Mouse (Mus musculus) MEL (cell line): ENCODE data around the gene Cmc1. TPM values are rescaled to one million over a fixed set of nuclear protein-coding genes. Genes with fewer than 3 reads are reported as not detected.

Experiments
- DNase-seq: peaks from one replicate; pipeline ENCODE4 v3.0.0; 2011; ENCODE audit warnings: low read depth, low spot score
- H3K27ac ChIP-seq: 2 replicates; pipeline ENCODE4 v1.5.1; 2012; ENCODE audit warnings: low read depth, mild to moderate bottlenecking, control low read depth, low read length, moderate library complexity; ENCODE audit not compliant: control insufficient read depth
- H3K27me3 ChIP-seq, 2 experiments: fragments of 150-350 bp in 1 of 2; sonication (generic) in 1 of 2; 2 replicates each; pipeline ENCODE4 v1.6.1; 2012; ENCODE audit warnings: low read length in 2 of 2, mild to moderate bottlenecking in 2 of 2, improper control_type of control experiment in 1 of 2, moderate library complexity in 1 of 2; ENCODE audit not compliant: insufficient read depth in 2 of 2, control insufficient read depth in 1 of 2
- H3K36me3 ChIP-seq, 2 experiments: 2 replicates each; pipeline ENCODE4 v1.6.1; 2012 to 2014; ENCODE audit warnings: low read length in 2 of 2, improper control_type of control experiment in 1 of 2, inconsistent platforms in 1 of 2, mild to moderate bottlenecking in 1 of 2; ENCODE audit not compliant: insufficient read depth in 2 of 2, control insufficient read depth in 1 of 2
- H3K4me1 ChIP-seq, 2 experiments: fragments of 150-350 bp in 1 of 2; sonication (generic) in 1 of 2; 2 replicates each; pipeline ENCODE4 v1.6.1; 2012; ENCODE audit warnings: low read length in 2 of 2, improper control_type of control experiment in 1 of 2, mild to moderate bottlenecking in 1 of 2; ENCODE audit not compliant: insufficient read depth in 2 of 2, control insufficient read depth in 1 of 2
- H3K4me3 ChIP-seq, 2 experiments: fragments of 150-350 bp in 1 of 2; sonication (generic) in 1 of 2; 2 replicates each; pipeline ENCODE4 v1.5.1; 2012; ENCODE audit warnings: low read depth in 2 of 2, low read length in 2 of 2, mild to moderate bottlenecking in 2 of 2, moderate library complexity in 2 of 2, control low read depth in 1 of 2, improper control_type of control experiment in 1 of 2; ENCODE audit not compliant: control insufficient read depth in 1 of 2, insufficient read depth in 1 of 2
- H3K79me2 ChIP-seq: 2 replicates; pipeline ENCODE4 v1.6.1; 2012; ENCODE audit warnings: mild to moderate bottlenecking, low read length, moderate library complexity; ENCODE audit not compliant: control insufficient read depth, poor library complexity, insufficient read depth
- H3K9ac ChIP-seq: 2 replicates; pipeline ENCODE4 v1.6.1; 2012; ENCODE audit warnings: low read depth, mild to moderate bottlenecking, control low read depth, low read length, moderate library complexity; ENCODE audit not compliant: control insufficient read depth, poor library complexity, severe bottlenecking
- H3K9me3 ChIP-seq: fragments of 150-350 bp; sonication (generic); replicated peaks from 2 replicates; pipeline ENCODE4 v1.6.1; 2012; ENCODE audit warnings: mild to moderate bottlenecking, low read length, improper control_type of control experiment, moderate library complexity; ENCODE audit not compliant: insufficient read depth
- BHLHE40 ChIP-seq: IDR thresholded peaks from 2 replicates; pipeline ENCODE4 v1.6.1; 2012; ENCODE audit warnings: low read depth, mild to moderate bottlenecking, inconsistent platforms, low read length, improper control_type of control experiment, borderline replicate concordance
- CTCF ChIP-seq, 3 experiments: IDR thresholded peaks in 2 of 3; conservative IDR thresholded peaks in 1 of 3; 2 replicates each; pipeline ENCODE4 v1.5.1; 2011 to 2012; ENCODE audit warnings: low read length in 3 of 3, low read depth in 2 of 3, mild to moderate bottlenecking in 2 of 3, improper control_type of control experiment in 1 of 3, inconsistent platforms in 1 of 3, mixed read lengths in 1 of 3, moderate library complexity in 1 of 3; ENCODE audit not compliant: control insufficient read depth in 1 of 3, insufficient read depth in 1 of 3, poor library complexity in 1 of 3, severe bottlenecking in 1 of 3
- E2F4 ChIP-seq: IDR thresholded peaks from 2 replicates; pipeline ENCODE4 v1.6.1; 2011; ENCODE audit warnings: low read depth, low read length, improper control_type of control experiment, borderline replicate concordance
- ELF1 ChIP-seq: IDR thresholded peaks from 2 replicates; pipeline ENCODE4 v1.6.1; 2014; ENCODE audit warnings: low read depth, mild to moderate bottlenecking, inconsistent platforms, low read length, improper control_type of control experiment, moderate library complexity
- EP300 ChIP-seq, 2 experiments: IDR thresholded peaks; 2 replicates each; pipeline ENCODE4 v1.6.1; 2011; ENCODE audit warnings: improper control_type of control experiment in 2 of 2, low read length in 2 of 2, low read depth in 1 of 2, mild to moderate bottlenecking in 1 of 2
- ETS1 ChIP-seq: IDR thresholded peaks from 2 replicates; pipeline ENCODE4 v1.6.1; 2012; ENCODE audit warnings: low read depth, mild to moderate bottlenecking, inconsistent platforms, low read length, improper control_type of control experiment, moderate library complexity
- GATA1 ChIP-seq: IDR thresholded peaks from 2 replicates; pipeline ENCODE4 v1.6.1; 2011; ENCODE audit warnings: low read depth, low read length, improper control_type of control experiment
- KAT2A ChIP-seq: conservative IDR thresholded peaks from 2 replicates; pipeline ENCODE4 v1.6.1; 2012; ENCODE audit warnings: low read depth, low read length, improper control_type of control experiment, inconsistent platforms
- MYB ChIP-seq: IDR thresholded peaks from 2 replicates; pipeline ENCODE4 v1.6.1; 2011; ENCODE audit warnings: mild to moderate bottlenecking, low read depth, low read length, improper control_type of control experiment
- MYC ChIP-seq: IDR thresholded peaks from 2 replicates; pipeline ENCODE4 v1.6.1; 2011; ENCODE audit warnings: low read depth, mild to moderate bottlenecking, low read length, improper control_type of control experiment, moderate library complexity
- POLR2AphosphoS5 ChIP-seq: IDR thresholded peaks from 2 replicates; pipeline ENCODE4 v1.6.1; 2012; ENCODE audit warnings: low read depth, borderline replicate concordance, mild to moderate bottlenecking, inconsistent platforms, low read length, moderate library complexity, mixed read lengths
- RAD21 ChIP-seq: IDR thresholded peaks from 2 replicates; pipeline ENCODE4 v1.6.1; 2011; ENCODE audit warnings: mild to moderate bottlenecking, low read depth, low read length, improper control_type of control experiment
- SMC3 ChIP-seq: IDR thresholded peaks from 2 replicates; pipeline ENCODE4 v1.6.1; 2011; ENCODE audit warnings: low read depth, low read length, improper control_type of control experiment
- ZC3H11A ChIP-seq: IDR thresholded peaks from 2 replicates; pipeline ENCODE4 v1.6.1; 2012; ENCODE audit warnings: low read depth, mild to moderate bottlenecking, inconsistent platforms, low read length, improper control_type of control experiment
- ZKSCAN1 ChIP-seq: IDR thresholded peaks from 2 replicates; pipeline ENCODE4 v1.6.1; 2012; ENCODE audit warnings: low read depth, mild to moderate bottlenecking, inconsistent platforms, low read length, improper control_type of control experiment, moderate library complexity
- polyA plus RNA-seq, 2 experiments: library from polyadenylated mRNA; stranded (reverse) in 1 of 2; unstranded in 1 of 2; fragments of >175 nt in 1 of 2; fragments of >200 nt in 1 of 2; gene quantifications; 2 replicates each; pipeline versions ENCODE4 v1.2.1 to v1.2.4; 2012; ENCODE audit warnings: low replicate concordance in 2 of 2, low read depth in 1 of 2; ENCODE audit not compliant: insufficient read length in 2 of 2, insufficient read depth in 1 of 2, missing spikeins in 1 of 2
- total RNA-seq: library from RNA; depleted of rRNA; stranded (reverse); fragments of 300-350 nt; gene quantifications from 2 replicates; pipeline ENCODE4 v1.2.3, GENCODE M21; 2012

Gene Cmc1
- total and polyA plus RNA-seq, 3 experiments = 35.9 to 36.0 TPM; not detected in 1

GRCm38 (mm10) chr9:118053286-118053685 lies 96.7 kb downstream of the Cmc1 start:
- Histone ChIP-seq H3K27me3 (no peaks in the 10 kb centered on the region), H3K4me1 (peaks cover 0 to 2% of the 10 kb centered on the region in 2 experiments; a peak in 2 of 4 replicates), H3K9me3 (no peaks in the 10 kb centered on the region), H3K4me3 (no peak overlapping the region), H3K27ac (no peak overlapping the region), H3K9ac (no peak overlapping the region), H3K36me3 (peaks cover 2 to 38% of the 10 kb centered on the region in 2 experiments; a peak in 3 of 4 replicates), H3K79me2 (no peaks in the 10 kb centered on the region)
- DNase-seq = peak; percentile 71
- TF ChIP-seq ZC3H11A = peak; percentile 86
- no peak for TF ChIP-seq ZKSCAN1
- TF ChIP-seq SMC3 = peak; percentile 86
- peak; percentile 55; the same call in 1 of the 2 replicates for TF ChIP-seq MYC
- 0 out of 2 replicates have a peak, but pooled peaks have one; percentile 16 for TF ChIP-seq ELF1
- TF ChIP-seq RAD21 = peak; percentile 95
- TF ChIP-seq EP300 (IDR thresholded peaks at IDR 0.05; ENCODE audit: low read depth in 1 of 2, low read length in 2 of 2) = peak in 1 of 2 experiments; percentile 6; a peak in 1 of 4 replicates
- TF ChIP-seq CTCF (IDR thresholded peaks at IDR 0.05 in 2 of 3, conservative IDR thresholded peaks at IDR 0.05 in 1 of 3; ENCODE audit: control insufficient read depth in 1 of 3, insufficient read depth in 1 of 3, low read depth in 2 of 3, low read length in 3 of 3, poor library complexity in 1 of 3, severe bottlenecking in 1 of 3) = peak; percentile 36 to 85 (median 52)
- no peak for TF ChIP-seq MYB

- no peak overlapping the region for H3K4me3 ChIP-seq
- no peak for DNase-seq
- TF ChIP-seq BHLHE40 (no peak), ELF1 (no peak), KAT2A (no peak), E2F4 (no peak), ETS1 (no peak)
- no peak overlapping the region for H3K9ac ChIP-seq
- H3K79me2 ChIP-seq = peaks cover 39% of the 10 kb centered on the region
- peaks cover 19 to 29% of the 10 kb centered on the region in 2 experiments for H3K36me3 ChIP-seq
- H3K4me1 ChIP-seq = peaks cover 11 to 12% of the 10 kb centered on the region in 2 experiments
- no peak overlapping the region for H3K27ac ChIP-seq
- H3K27me3 ChIP-seq = no peaks in the 10 kb centered on the region
- no peaks in the 10 kb centered on the region for H3K9me3 ChIP-seq
Measured at GRCm38 (mm10) chr9:118045011-118045533, 104.9 kb downstream of the Cmc1 start.

GRCm38 (mm10) chr9:118043581-118043980 lies 106.4 kb downstream of the Cmc1 start:
- Histone ChIP-seq H3K4me3 (no peak overlapping the region), H3K36me3 (peaks cover 16 to 22% of the 10 kb centered on the region in 2 experiments), H3K79me2 (peaks cover 39% of the 10 kb centered on the region), H3K9me3 (no peaks in the 10 kb centered on the region), H3K4me1 (peaks cover 11 to 15% of the 10 kb centered on the region in 2 experiments), H3K27ac (no peak overlapping the region), H3K9ac (no peak overlapping the region), H3K27me3 (no peaks in the 10 kb centered on the region)
- no peak for DNase-seq
- TF ChIP-seq POLR2AphosphoS5 (no peak), GATA1 (peak; percentile 38; the same call in 1 of the 2 replicates)
